Mouse (Mus musculus): ENCODE measurements around the gene Gm45233. TPM values are rescaled to one million over a fixed set of nuclear protein-coding genes. Genes with fewer than 3 reads are reported as not detected.

Gene Gm45233
- total and polyA plus RNA-seq, 3 experiments = 0.73 to 4.7 (median 0.82) TPM

- WGBS = 56% methylated on average over 3 of the region's 3 CpGs
Observed at GRCm38 (mm10) chr7:43481191-43481590, 37.3 kb downstream of the Gm45233 start.

GRCm38 (mm10) chr7:43482090-43482716, 38.3 kb downstream of the Gm45233 start:
- H3K79me2 ChIP-seq (replicated peaks; ENCODE audit: control insufficient read depth, insufficient read depth, low read length) = no peaks in the 10 kb centered on the region
- no peak for TF ChIP-seq EP300 (IDR thresholded peaks at IDR 0.05; ENCODE audit: insufficient read depth, low read depth, low read length)
- no peak for TF ChIP-seq CTCF (IDR thresholded peaks at IDR 0.05)
- no peak for TF ChIP-seq POLR2A (IDR thresholded peaks at IDR 0.05; ENCODE audit: insufficient read depth, low read depth, low read length)
- 67% methylated on average over 8 of the region's 8 CpGs for WGBS
- intact Hi-C loops (cut with DNase I) = no loop called here
- no peak overlapping the region for H3K27ac ChIP-seq
- H3K36me3 ChIP-seq (ENCODE audit: control insufficient read depth, insufficient read depth, low read length) = no peaks in the 10 kb centered on the region
- no peaks in the 10 kb centered on the region; the same call in 1 of the 2 replicates for H3K27me3 ChIP-seq (ENCODE audit: control insufficient read depth, insufficient read depth, low read length)
- DNase-seq = no peak
- H3K9ac ChIP-seq (ENCODE audit: low read depth, low read length) = no peak overlapping the region
- no peaks in the 10 kb centered on the region for H3K4me1 ChIP-seq (ENCODE audit: control insufficient read depth, insufficient read depth, low read length)
- H3K4me3 ChIP-seq = no peak overlapping the region

More at GRCm38 (mm10) chr7:43481191-43481590, 37.3 kb downstream of the Gm45233 start:
- no peaks in the 10 kb centered on the region for H3K79me2 ChIP-seq (replicated peaks; ENCODE audit: control insufficient read depth, insufficient read depth, low read length)
- no peaks in the 10 kb centered on the region for H3K4me1 ChIP-seq (ENCODE audit: control insufficient read depth, insufficient read depth, low read length)
- H3K27ac ChIP-seq = no peak overlapping the region
- no peak for TF ChIP-seq CTCF (IDR thresholded peaks at IDR 0.05)
- no peak for TF ChIP-seq EP300 (IDR thresholded peaks at IDR 0.05; ENCODE audit: insufficient read depth, low read depth, low read length)
- TF ChIP-seq POLR2A (IDR thresholded peaks at IDR 0.05; ENCODE audit: insufficient read depth, low read depth, low read length) = no peak
- intact Hi-C loops (cut with DNase I) = no loop called here
- H3K9ac ChIP-seq (ENCODE audit: low read depth, low read length) = no peak overlapping the region
- DNase-seq = no peak
- no peaks in the 10 kb centered on the region for H3K36me3 ChIP-seq (ENCODE audit: control insufficient read depth, insufficient read depth, low read length)
- no peak overlapping the region for H3K4me3 ChIP-seq
- H3K27me3 ChIP-seq (ENCODE audit: control insufficient read depth, insufficient read depth, low read length) = peaks cover 1% of the 10 kb centered on the region; the same call in 1 of the 2 replicates

- WGBS = 9% methylated on average over 10 of the region's 10 CpGs
- no peak overlapping the region for H3K4me3 ChIP-seq
- no peaks in the 10 kb centered on the region; the same call in 1 of the 2 replicates for H3K27me3 ChIP-seq (ENCODE audit: control insufficient read depth, insufficient read depth, low read length)
- no peak for DNase-seq
- no peaks in the 10 kb centered on the region for H3K36me3 ChIP-seq (ENCODE audit: control insufficient read depth, insufficient read depth, low read length)
- no peaks in the 10 kb centered on the region for H3K79me2 ChIP-seq (replicated peaks; ENCODE audit: control insufficient read depth, insufficient read depth, low read length)
- no peaks in the 10 kb centered on the region for H3K4me1 ChIP-seq (ENCODE audit: control insufficient read depth, insufficient read depth, low read length)
- no peak overlapping the region for H3K27ac ChIP-seq
- intact Hi-C loops (cut with DNase I) = no loop called here
- TF ChIP-seq EP300 (IDR thresholded peaks at IDR 0.05; ENCODE audit: insufficient read depth, low read depth, low read length) (no peak), CTCF (IDR thresholded peaks at IDR 0.05) (no peak), POLR2A (IDR thresholded peaks at IDR 0.05; ENCODE audit: insufficient read depth, low read depth, low read length) (no peak)
- H3K9ac ChIP-seq (ENCODE audit: low read depth, low read length) = no peak overlapping the region
Observed at GRCm38 (mm10) chr7:43483236-43483635, 39.3 kb downstream of the Gm45233 start.

GRCm38 (mm10) chr7:43488646-43489045, 44.7 kb downstream of the Gm45233 start:
- TF ChIP-seq CTCF (IDR thresholded peaks at IDR 0.05) (no peak), EP300 (IDR thresholded peaks at IDR 0.05; ENCODE audit: insufficient read depth, low read depth, low read length) (no peak), POLR2A (IDR thresholded peaks at IDR 0.05; ENCODE audit: insufficient read depth, low read depth, low read length) (no peak)
- no peak overlapping the region for H3K4me3 ChIP-seq
- H3K9ac ChIP-seq (ENCODE audit: low read depth, low read length) = no peak overlapping the region
- no peaks in the 10 kb centered on the region for H3K79me2 ChIP-seq (replicated peaks; ENCODE audit: control insufficient read depth, insufficient read depth, low read length)
- intact Hi-C loops (cut with DNase I) = no loop called here
- H3K27ac ChIP-seq = no peak overlapping the region
- no peak for DNase-seq
- no peaks in the 10 kb centered on the region for H3K4me1 ChIP-seq (ENCODE audit: control insufficient read depth, insufficient read depth, low read length)
- H3K27me3 ChIP-seq (ENCODE audit: control insufficient read depth, insufficient read depth, low read length) = peaks cover 3% of the 10 kb centered on the region; the same call in 1 of the 2 replicates
- H3K36me3 ChIP-seq (ENCODE audit: control insufficient read depth, insufficient read depth, low read length) = no peaks in the 10 kb centered on the region
- WGBS = 30% methylated on average over 5 of the region's 5 CpGs

- Histone ChIP-seq H3K27me3 (ENCODE audit: control insufficient read depth, insufficient read depth, low read length) (peaks cover 3% of the 10 kb centered on the region; the same call in 1 of the 2 replicates), H3K79me2 (replicated peaks; ENCODE audit: control insufficient read depth, insufficient read depth, low read length) (no peaks in the 10 kb centered on the region), H3K27ac (no peak within 1 kb of the TSS), H3K9ac (ENCODE audit: low read depth, low read length) (no peak within 1 kb of the TSS), H3K4me1 (ENCODE audit: control insufficient read depth, insufficient read depth, low read length) (no peaks in the 10 kb centered on the region), H3K4me3 (no peak within 1 kb of the TSS), H3K36me3 (ENCODE audit: control insufficient read depth, insufficient read depth, low read length) (no peaks in the 10 kb centered on the region)
- WGBS = 4% methylated on average over 19 of the region's 41 CpGs
- intact Hi-C loops (cut with DNase I) = no loop called here
- TF ChIP-seq POLR2A (IDR thresholded peaks at IDR 0.05; ENCODE audit: insufficient read depth, low read depth, low read length) (no peak), EP300 (IDR thresholded peaks at IDR 0.05; ENCODE audit: insufficient read depth, low read depth, low read length) (no peak), CTCF (IDR thresholded peaks at IDR 0.05) (no peak)
- DNase-seq = peak in 1 of 2 experiments; percentile 15
Observed at GRCm38 (mm10) chr7:43489631-43490125, 45.8 kb downstream of the Gm45233 start, which contains the start of gene Iglon5. TSS of gene Iglon5 (minus strand) at chr7:43490075.

- Histone ChIP-seq H3K4me1 (ENCODE audit: control insufficient read depth, insufficient read depth, low read length) (no peaks in the 10 kb centered on the region), H3K9ac (ENCODE audit: low read depth, low read length) (no peak overlapping the region), H3K36me3 (ENCODE audit: control insufficient read depth, insufficient read depth, low read length) (no peaks in the 10 kb centered on the region), H3K27me3 (ENCODE audit: control insufficient read depth, insufficient read depth, low read length) (peaks cover 3% of the 10 kb centered on the region; the same call in 1 of the 2 replicates), H3K4me3 (no peak overlapping the region), H3K79me2 (replicated peaks; ENCODE audit: control insufficient read depth, insufficient read depth, low read length) (no peaks in the 10 kb centered on the region), H3K27ac (no peak overlapping the region)
- peak; percentile 23 to 30 for DNase-seq
- 3% methylated on average over 9 of the region's 13 CpGs for WGBS
- intact Hi-C loops (cut with DNase I) = no loop called here
- TF ChIP-seq POLR2A (IDR thresholded peaks at IDR 0.05; ENCODE audit: insufficient read depth, low read depth, low read length) = no peak
- TF ChIP-seq CTCF (IDR thresholded peaks at IDR 0.05) = no peak
- no peak for TF ChIP-seq EP300 (IDR thresholded peaks at IDR 0.05; ENCODE audit: insufficient read depth, low read depth, low read length)
Observed at GRCm38 (mm10) chr7:43490182-43490584, 46.3 kb downstream of the Gm45233 start.

Measured in heart, adult 2 months (tissue).